Mouse (Mus musculus) CH12.LX (cell line): ENCODE measurements at regions not wholly inside any gene's neighbourhood (a gene's known extent, or its start where the extent isn't known, plus 50 kb on each side); places are given as distances from the start of the nearest gene placed in this dataset.

ENCODE experiments used
- DNase-seq: peaks from one replicate; pipeline ENCODE4 v3.0.0-alpha.2; 2013; ENCODE audit errors: extremely low read depth
- H3K27ac ChIP-seq: 2 replicates; pipeline ENCODE4 v1.5.1; 2012; ENCODE audit warnings: low read depth, mild to moderate bottlenecking, control low read depth, moderate library complexity; ENCODE audit not compliant: insufficient read depth
- H3K27me3 ChIP-seq: replicated peaks from 2 replicates; pipeline ENCODE3; 2012; ENCODE audit warnings: inconsistent platforms
- H3K36me3 ChIP-seq, 2 experiments: replicated peaks in 1 of 2; 2 replicates each; pipeline versions ENCODE3 to v1.6.1; 2012; ENCODE audit warnings: inconsistent platforms in 1 of 2, low read length in 1 of 2, mild to moderate bottlenecking in 1 of 2, mixed read lengths in 1 of 2, moderate library complexity in 1 of 2; ENCODE audit not compliant: control insufficient read depth in 1 of 2, insufficient read depth in 1 of 2
- H3K4me1 ChIP-seq, 2 experiments: 2 replicates each; pipeline ENCODE4 v1.6.1; 2012; ENCODE audit warnings: inconsistent platforms in 1 of 2, moderate library complexity in 1 of 2; ENCODE audit not compliant: insufficient read depth in 2 of 2, control insufficient read depth in 1 of 2
- H3K4me2 ChIP-seq: 2 replicates; pipeline ENCODE4 v1.6.1; 2012; ENCODE audit warnings: low read depth, mild to moderate bottlenecking, control low read depth; ENCODE audit not compliant: poor library complexity, insufficient read depth, severe bottlenecking
- H3K4me3 ChIP-seq, 3 experiments: fragments of 150-350 bp in 1 of 3; sonication (generic) in 1 of 3; replicated peaks in 1 of 3; 2 replicates each; pipeline versions ENCODE3 to v1.5.1; 2011 to 2012; ENCODE audit warnings: low read depth in 2 of 3, low read length in 2 of 3, mild to moderate bottlenecking in 2 of 3, moderate library complexity in 2 of 3, control low read depth in 1 of 3, improper control_type of control experiment in 1 of 3, inconsistent platforms in 1 of 3, mixed read lengths in 1 of 3; ENCODE audit not compliant: poor library complexity in 1 of 3
- H3K79me2 ChIP-seq: replicated peaks from 2 replicates; pipeline ENCODE4 v1.6.1; 2012; ENCODE audit warnings: mild to moderate bottlenecking, moderate library complexity; ENCODE audit not compliant: control insufficient read depth, poor library complexity, insufficient read depth, severe bottlenecking; ENCODE audit errors: extremely low read depth
- H3K9ac ChIP-seq: 2 replicates; pipeline ENCODE4 v1.6.1; 2012; ENCODE audit warnings: low read depth, mild to moderate bottlenecking, control low read depth, moderate library complexity; ENCODE audit not compliant: insufficient read depth
- H3K9me3 ChIP-seq: replicated peaks from 2 replicates; pipeline ENCODE3; 2012; ENCODE audit warnings: low read length, inconsistent platforms, mixed read lengths
- CHD1 ChIP-seq: IDR thresholded peaks from 2 replicates; pipeline ENCODE4 v1.6.1; 2012; ENCODE audit warnings: low read depth, low read length, improper control_type of control experiment, inconsistent platforms
- CHD2 ChIP-seq: IDR thresholded peaks from 2 replicates; pipeline ENCODE4 v1.6.1; 2011; ENCODE audit warnings: low read length, improper control_type of control experiment
- CTCF ChIP-seq, 2 experiments: IDR thresholded peaks in 1 of 2; conservative IDR thresholded peaks in 1 of 2; 2 replicates each; pipeline ENCODE4 v1.5.1; 2011 to 2012; ENCODE audit warnings: low read depth in 2 of 2, low read length in 2 of 2, improper control_type of control experiment in 1 of 2, inconsistent platforms in 1 of 2, mild to moderate bottlenecking in 1 of 2, moderate library complexity in 1 of 2
- E2F4 ChIP-seq: IDR thresholded peaks from 2 replicates; pipeline ENCODE4 v1.6.1; 2011; ENCODE audit warnings: low read depth, low read length, improper control_type of control experiment; ENCODE audit not compliant: insufficient replicate concordance
- EP300 ChIP-seq: IDR thresholded peaks from 2 replicates; pipeline ENCODE4 v1.6.1; 2011; ENCODE audit warnings: low read length, improper control_type of control experiment
- ETS1 ChIP-seq: conservative IDR thresholded peaks from 2 replicates; pipeline ENCODE4 v1.6.1; 2012; ENCODE audit warnings: low read depth, mild to moderate bottlenecking, inconsistent platforms, low read length, improper control_type of control experiment, moderate library complexity
- GABPA ChIP-seq: IDR thresholded peaks from 2 replicates; pipeline ENCODE4 v1.6.1; 2012; ENCODE audit warnings: low read depth, low read length, improper control_type of control experiment, inconsistent platforms; ENCODE audit not compliant: insufficient replicate concordance
- JUN ChIP-seq: IDR thresholded peaks from 2 replicates; pipeline ENCODE4 v1.6.1; 2011; ENCODE audit warnings: low read depth, mild to moderate bottlenecking, low read length, improper control_type of control experiment, moderate library complexity; ENCODE audit not compliant: insufficient read depth
- JUND ChIP-seq: conservative IDR thresholded peaks from 2 replicates; pipeline ENCODE4 v1.6.1; 2011; ENCODE audit warnings: low read depth, low read length, improper control_type of control experiment
- MAFK ChIP-seq: IDR thresholded peaks from 2 replicates; pipeline ENCODE4 v1.6.1; 2011; ENCODE audit warnings: low read length, improper control_type of control experiment; ENCODE audit not compliant: insufficient replicate concordance
- MAX ChIP-seq: IDR thresholded peaks from 2 replicates; pipeline ENCODE4 v1.6.1; 2011; ENCODE audit warnings: low read length, improper control_type of control experiment
- MAZ ChIP-seq: IDR thresholded peaks from 2 replicates; pipeline ENCODE4 v1.6.1; 2012; ENCODE audit warnings: low read depth, mild to moderate bottlenecking, inconsistent platforms, low read length, improper control_type of control experiment, moderate library complexity
- MEF2A ChIP-seq: IDR thresholded peaks from 2 replicates; pipeline ENCODE4 v1.6.1; 2014; ENCODE audit warnings: low read depth, mild to moderate bottlenecking, inconsistent platforms, low read length, improper control_type of control experiment, borderline replicate concordance
- MXI1 ChIP-seq: IDR thresholded peaks from 2 replicates; pipeline ENCODE4 v1.6.1; 2011; ENCODE audit warnings: mild to moderate bottlenecking, low read depth, low read length, improper control_type of control experiment
- MYC ChIP-seq: IDR thresholded peaks from 2 replicates; pipeline ENCODE4 v1.6.1; 2011; ENCODE audit warnings: low read depth, mild to moderate bottlenecking, improper control_type of control experiment, low read length
- PAX5 ChIP-seq: IDR thresholded peaks from 2 replicates; pipeline ENCODE4 v1.6.1; 2012; ENCODE audit warnings: low read length, inconsistent platforms, mixed read lengths
- POLR2A ChIP-seq: IDR thresholded peaks from 2 replicates; pipeline ENCODE4 v1.6.1; 2011; ENCODE audit warnings: low read depth, mild to moderate bottlenecking, improper control_type of control experiment, low read length
- POLR2AphosphoS2 ChIP-seq: IDR thresholded peaks from 2 replicates; pipeline ENCODE4 v1.6.1; 2011; ENCODE audit warnings: low read depth, low read length, improper control_type of control experiment
- RCOR1 ChIP-seq: conservative IDR thresholded peaks from 2 replicates; pipeline ENCODE4 v1.6.1; 2012; ENCODE audit warnings: low read depth, mild to moderate bottlenecking, inconsistent platforms, low read length, improper control_type of control experiment
- SIN3A ChIP-seq: IDR thresholded peaks from 2 replicates; pipeline ENCODE4 v1.6.1; 2012; ENCODE audit warnings: low read length, improper control_type of control experiment, inconsistent platforms
- USF2 ChIP-seq: conservative IDR thresholded peaks from 2 replicates; pipeline ENCODE4 v1.6.1; 2011; ENCODE audit warnings: low read depth, low read length, improper control_type of control experiment
- ZNF384 ChIP-seq: IDR thresholded peaks from 2 replicates; pipeline ENCODE4 v1.6.1; 2012; ENCODE audit warnings: low read depth, low read length, improper control_type of control experiment, inconsistent platforms
- dilution Hi-C: fragments of 300-500 bp; cut with MboI; formaldehyde crosslinking; loops from 2 replicates; pipeline ENCODE4 v1.14.3; 2020; ENCODE audit warnings: low sequenced_read_pairs; ENCODE audit not compliant: extremely low pct_unique_long_range_greater_than_20kb, extremely low pct_ligation_motif_present
- in situ Hi-C: fragments of 300-500 bp; cut with MboI; formaldehyde crosslinking; loops from 3 replicates; pipeline ENCODE4 v1.14.3; 2019; ENCODE audit warnings: low sequenced_read_pairs, low pct_ligation_motif_present, low pct_unique_long_range_greater_than_20kb, mixed read lengths

DNA sequence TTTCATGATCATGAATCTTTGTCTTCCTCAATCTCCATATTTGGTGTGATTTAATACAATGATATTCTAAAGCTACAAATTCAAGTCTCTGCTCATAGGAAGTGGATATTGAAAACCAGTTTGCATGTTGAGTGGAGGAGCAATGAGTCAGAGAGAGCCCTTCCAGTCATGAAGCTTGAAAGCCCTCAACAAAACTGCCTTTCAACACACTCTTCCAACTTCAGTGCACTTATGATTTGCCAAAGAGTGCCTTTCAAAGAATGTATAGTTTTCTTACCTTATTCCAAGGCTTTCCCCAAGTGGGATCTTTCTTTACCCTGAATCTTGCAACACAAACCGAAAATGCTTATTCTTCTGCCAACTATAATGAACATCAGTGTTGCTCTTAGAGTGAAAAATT, 690.6 kb downstream of the Hdgfl1 start:
- dilution Hi-C loops: no loop called here
- in situ Hi-C loops: no loop called here
- H3K79me2 ChIP-seq: no peaks in the 10 kb centered on the region
- H3K36me3 ChIP-seq: no peaks in the 10 kb centered on the region
- H3K4me1 ChIP-seq: peaks cover 0 to 28% of the 10 kb centered on the region in 2 experiments; a peak in 2 of 4 replicates
- TF ChIP-seq MEF2A (no peak), JUND (no peak), MYC (no peak), EP300 (no peak), POLR2AphosphoS2 (no peak), CHD2 (no peak), MAFK (no peak), MXI1 (no peak), MAX (no peak), RCOR1 (no peak), CHD1 (no peak), POLR2A (no peak), MAZ (no peak), GABPA (no peak)
- TF ChIP-seq, all 38 proteins: peak for 0
- Histone ChIP-seq H3K4me3 (no peak overlapping the region), H3K4me2 (no peak overlapping the region), H3K27ac (no peak overlapping the region), H3K9me3 (no peaks in the 10 kb centered on the region), H3K27me3 (no peaks in the 10 kb centered on the region), H3K9ac (no peak overlapping the region)
- DNase-seq: no peak

GRCm38 (mm10) chr13:26061322-26061721, 708.6 kb downstream of the Hdgfl1 start:
- no peak overlapping the region for H3K4me3 ChIP-seq
- H3K36me3 ChIP-seq: no peaks in the 10 kb centered on the region
- no peak overlapping the region for H3K4me2 ChIP-seq
- H3K9me3 ChIP-seq: no peaks in the 10 kb centered on the region
- H3K9ac ChIP-seq: no peak overlapping the region
- dilution Hi-C loops: no loop called here
- H3K27me3 ChIP-seq: no peaks in the 10 kb centered on the region
- DNase-seq: no peak
- no peaks in the 10 kb centered on the region for H3K4me1 ChIP-seq
- no peak for TF ChIP-seq SIN3A
- no peak for TF ChIP-seq MEF2A
- no peak for TF ChIP-seq JUN
- TF ChIP-seq E2F4: no peak
- no peak for TF ChIP-seq ZNF384
- TF ChIP-seq USF2: no peak
- TF ChIP-seq PAX5: no peak
- TF ChIP-seq JUND: no peak
- no peak for TF ChIP-seq CTCF (conservative IDR thresholded peaks at IDR 0.05 in 1 of 2, IDR thresholded peaks at IDR 0.05 in 1 of 2; ENCODE audit: low read depth in 2 of 2, low read length in 2 of 2)
- TF ChIP-seq MYC: no peak
- no peak for TF ChIP-seq ETS1
- in situ Hi-C loops: no loop called here
- H3K27ac ChIP-seq: no peak overlapping the region
- no peaks in the 10 kb centered on the region for H3K79me2 ChIP-seq
